Comparison of ENCODE assay signal across 23 mouse cellular contexts in genomic region chr2:61746580-61746979, GRCm38 (mm10). TPM values are rescaled to one million over a fixed set of nuclear protein-coding genes. Genes with fewer than 3 reads are reported as not detected.
"Had no signal": no experiment of that assay in that cellular context is flagged by ENCODE, and none has a peak within 500 bp of the region (broad histone marks: within the 10 kb centered on the region; RNA-seq: fewer than 3 reads in every experiment).

No protein-coding gene starts in this region.

- H3K36me3 ChIP-seq: lung, embryonic 15.5 days; midbrain, embryonic 10.5 days; midbrain, embryonic 12.5 days; midbrain, embryonic 15.5 days; neural tube, embryonic 12.5 days had no signal

- H3K9me3 ChIP-seq: liver, embryonic 15.5 days; lung, embryonic 15.5 days; megakaryocyte, embryonic 14.5 days; midbrain, embryonic 10.5 days; midbrain, embryonic 12.5 days; midbrain, embryonic 15.5 days; neural tube, embryonic 12.5 days had no signal

- H3K27ac ChIP-seq: liver, embryonic 15.5 days; lung, embryonic 15.5 days; macrophage; midbrain, embryonic 10.5 days; midbrain, embryonic 12.5 days; midbrain, embryonic 15.5 days; neural tube, embryonic 12.5 days had no signal

- H3K27me3 ChIP-seq: liver, embryonic 15.5 days; lung, embryonic 15.5 days; megakaryocyte, embryonic 14.5 days; midbrain, embryonic 12.5 days; midbrain, embryonic 15.5 days; neural tube, embryonic 12.5 days had no signal

- ATAC-seq: liver, postnatal 0 days; lung, postnatal 0 days; midbrain, embryonic 15.5 days had no signal

- H3K4me2 ChIP-seq: liver, embryonic 15.5 days; lung, embryonic 15.5 days; midbrain, embryonic 12.5 days; midbrain, embryonic 15.5 days; neural tube, embryonic 12.5 days had no signal

- H3K4me1 ChIP-seq: lung, embryonic 15.5 days; midbrain, embryonic 10.5 days; midbrain, embryonic 12.5 days; neural tube, embryonic 12.5 days had no signal

- DNase-seq: liver, postnatal 0 days; lung, adult 2 months; lung, postnatal 14 days; lung, postnatal 36 days; right cerebral cortex, postnatal 14 days; right cerebral cortex, postnatal 4 days; spleen, adult 18-20 months; thymus, adult 18-20 months; thymus, postnatal 14 days; thymus, postnatal 36 days had no signal

- H3K9ac ChIP-seq: liver, embryonic 15.5 days; liver, postnatal 0 days; lung, embryonic 15.5 days; midbrain, embryonic 12.5 days; midbrain, embryonic 15.5 days; neural tube, embryonic 12.5 days had no signal

- H3K4me3 ChIP-seq: liver, embryonic 15.5 days; lung, embryonic 15.5 days; megakaryocyte, embryonic 14.5 days; midbrain, embryonic 10.5 days; midbrain, embryonic 12.5 days; midbrain, embryonic 15.5 days; neural tube, embryonic 12.5 days had no signal

RNA-seq across cellular contexts. Expression of gene Tbr1, which starts 56.1 kb away (rescaled TPM):
- total RNA-seq: monocyte, adult 5-6 weeks had no signal
- polyA plus RNA-seq: liver, postnatal 0 days; macrophage; small intestine, adult 2 months; stomach, embryonic 14.5 days; stomach, embryonic 16.5 days had no signal
